Mouse (Mus musculus): ENCODE results near the gene Grb10. TPM values are rescaled to one million over a fixed set of nuclear protein-coding genes. Genes with fewer than 3 reads are reported as not detected.

The Grb10 gene
- total and polyA plus RNA-seq, 3 experiments: 0.30 to 0.33 TPM; not detected in 1

- DNase-seq (ENCODE audit: low spot score) (peak; percentile 9), ATAC-seq (ENCODE audit: extremely low read depth, insufficient number of reproducible peaks, low FRiP score, poor library complexity, severe bottlenecking) (peak; percentile 73)
- Histone ChIP-seq H3K4me1 (ENCODE audit: insufficient read depth, low read depth, low read length) (peaks cover 75% of the 10 kb centered on the region), H3K4me3 (ENCODE audit: low read depth, low read length) (no peak overlapping the region; the same call in 1 of the 2 replicates), H3K36me3 (replicated peaks) (no peaks in the 10 kb centered on the region), H3K27me3 (ENCODE audit: insufficient read depth, low read length) (peaks cover 66% of the 10 kb centered on the region), H3K9me3 (replicated peaks) (no peaks in the 10 kb centered on the region)
- TF ChIP-seq GATA1 (IDR thresholded peaks at IDR 0.05; ENCODE audit: borderline replicate concordance, low read length) (no peak), TAL1 (conservative IDR thresholded peaks at IDR 0.05; ENCODE audit: low read depth, low read length) (no peak), POLR2AphosphoS5 (IDR thresholded peaks at IDR 0.05; ENCODE audit: insufficient replicate concordance, low read depth, low read length) (no peak), GATA2 (IDR thresholded peaks at IDR 0.05; ENCODE audit: borderline replicate concordance, low read depth, low read length) (peak; percentile 18; the same call in 1 of the 2 replicates), CTCF (IDR thresholded peaks at IDR 0.05; ENCODE audit: low read depth, low read length) (no peak)
Measured at GRCm38 (mm10) chr11:11884533-11885245, 153.8 kb downstream of the Grb10 start.

- peaks cover 82% of the 10 kb centered on the region for H3K4me1 ChIP-seq (ENCODE audit: insufficient read depth, low read depth, low read length)
- no peak for DNase-seq (ENCODE audit: low spot score)
- no peak for TF ChIP-seq TAL1 (conservative IDR thresholded peaks at IDR 0.05; ENCODE audit: low read depth, low read length)
- TF ChIP-seq POLR2AphosphoS5 (IDR thresholded peaks at IDR 0.05; ENCODE audit: insufficient replicate concordance, low read depth, low read length): no peak
- no peak for TF ChIP-seq CTCF (IDR thresholded peaks at IDR 0.05; ENCODE audit: low read depth, low read length)
- TF ChIP-seq GATA2 (IDR thresholded peaks at IDR 0.05; ENCODE audit: borderline replicate concordance, low read depth, low read length): no peak
- TF ChIP-seq GATA1 (IDR thresholded peaks at IDR 0.05; ENCODE audit: borderline replicate concordance, low read length): no peak
- no peak for ATAC-seq (ENCODE audit: extremely low read depth, insufficient number of reproducible peaks, low FRiP score, poor library complexity, severe bottlenecking)
- no peak overlapping the region for H3K4me3 ChIP-seq (ENCODE audit: low read depth, low read length)
- H3K36me3 ChIP-seq (replicated peaks): no peaks in the 10 kb centered on the region
- H3K9me3 ChIP-seq (replicated peaks): no peaks in the 10 kb centered on the region
- peaks cover 52% of the 10 kb centered on the region for H3K27me3 ChIP-seq (ENCODE audit: insufficient read depth, low read length)
Measured at GRCm38 (mm10) chr11:11881783-11882155, 156.7 kb downstream of the Grb10 start.

- TF ChIP-seq TAL1 (conservative IDR thresholded peaks at IDR 0.05; ENCODE audit: low read depth, low read length) (no peak), GATA2 (IDR thresholded peaks at IDR 0.05; ENCODE audit: borderline replicate concordance, low read depth, low read length) (no peak), GATA1 (IDR thresholded peaks at IDR 0.05; ENCODE audit: borderline replicate concordance, low read length) (no peak)
- DNase-seq (ENCODE audit: low spot score) (no peak), ATAC-seq (ENCODE audit: extremely low read depth, insufficient number of reproducible peaks, low FRiP score, poor library complexity, severe bottlenecking) (no peak)
- Histone ChIP-seq H3K36me3 (replicated peaks) (no peaks in the 10 kb centered on the region), H3K27me3 (ENCODE audit: insufficient read depth, low read length) (peaks cover 53% of the 10 kb centered on the region), H3K9me3 (replicated peaks) (no peaks in the 10 kb centered on the region), H3K4me3 (ENCODE audit: low read depth, low read length) (no peak overlapping the region), H3K4me1 (ENCODE audit: insufficient read depth, low read depth, low read length) (peaks cover 80% of the 10 kb centered on the region)
Measured at GRCm38 (mm10) chr11:11881026-11881782, 157.3 kb downstream of the Grb10 start.

Other genes with a start within 250 kb of the Grb10 start
- gene Fignl1, start 229.7 kb downstream of the Grb10 start, total RNA-seq (2014; fragmentation: Nextera tagmentation): 97.4 and 139 TPM in 2 replicates
- gene Fignl1, start 229.7 kb downstream of the Grb10 start, total RNA-seq (2017): 103 and 120 TPM in 2 replicates
- 1.8 and 3.6 TPM in 2 replicates for gene Fignl1, start 229.7 kb downstream of the Grb10 start, polyA plus RNA-seq (2012)
- gene Ddc, start 140.5 kb downstream of the Grb10 start, total RNA-seq (2014; fragmentation: Nextera tagmentation): not detected in 2 replicates
- 2.9 and 3.0 TPM in 2 replicates for gene Ddc, start 140.5 kb downstream of the Grb10 start, total RNA-seq (2017)
- 0.08 and 0.13 TPM in 2 replicates for gene Ddc, start 140.5 kb downstream of the Grb10 start, polyA plus RNA-seq (2012)